Mouse (Mus musculus) testis, postnatal 10 days (tissue): ENCODE results near the gene Toe1.
"Not testable (repeated sequence)": the region's sequence is repeated elsewhere in the genome, so short reads cannot be mapped to it uniquely, and the experiment has no call there.

ENCODE experiments used
- DNase-seq: peaks from one replicate; pipeline ENCODE4 v3.0.0; 2021; ENCODE audit warnings: low spot score

Toe1 gene

GRCm38 (mm10) chr4:116807197-116808129 is at the start of gene Toe1, which contains the start of gene Mutyh:
Toe1 (minus strand) TSS chr4:116807640.
Mutyh (plus strand) TSS chr4:116807723.
- peak; percentile 97 for DNase-seq

DNA sequence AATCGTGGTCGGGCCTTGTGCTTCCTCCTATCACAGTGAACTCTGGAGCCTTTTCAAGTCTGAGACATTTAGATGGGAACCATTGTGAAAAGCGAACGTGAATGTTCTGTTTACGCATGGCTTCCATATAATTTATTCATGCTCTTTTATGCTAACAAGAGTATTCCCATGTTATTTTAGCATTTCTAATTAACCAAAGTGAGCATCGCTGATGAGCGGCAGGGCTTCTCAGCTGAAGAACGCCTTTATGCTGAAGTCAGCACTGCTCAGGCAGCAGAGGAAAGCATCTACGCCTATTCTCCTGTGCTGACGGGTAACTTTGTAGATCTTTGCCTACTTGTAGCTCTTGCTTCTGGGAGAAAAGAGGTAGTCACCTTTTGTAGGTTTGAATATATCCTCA is 49.8 kb upstream of the Toe1 start:
- no peak for DNase-seq

GRCm38 (mm10) chr4:116854286-116854685 is 46.8 kb upstream of the Toe1 start:
- DNase-seq: no peak

- no peak for DNase-seq
Observed at GRCm38 (mm10) chr4:116849901-116850300, 42.5 kb upstream of the Toe1 start.

- DNase-seq: no peak
Observed at GRCm38 (mm10) chr4:116844324-116844723, 36.9 kb upstream of the Toe1 start.

- no peak for DNase-seq
Observed at GRCm38 (mm10) chr4:116840841-116841240, 33.4 kb upstream of the Toe1 start.

DNA sequence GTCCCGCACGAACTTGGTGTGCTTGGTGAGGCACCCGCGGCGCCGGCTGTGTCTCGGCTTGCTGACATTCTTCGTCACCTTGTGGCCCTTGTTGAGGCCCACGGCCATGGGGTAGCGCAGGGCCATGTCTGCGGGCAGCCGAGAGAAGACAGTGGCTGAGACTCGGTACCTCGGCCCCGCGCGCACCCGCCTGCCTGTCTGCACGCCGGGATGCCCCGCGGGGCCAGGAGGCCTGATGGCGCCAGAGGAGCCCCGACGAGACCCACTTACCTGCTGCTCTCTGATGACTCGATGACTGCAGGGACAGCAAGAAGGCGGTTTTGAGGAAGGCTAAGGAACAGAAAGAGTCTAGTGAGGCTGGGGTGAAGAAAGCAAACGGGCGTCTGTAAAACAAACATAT is 32.7 kb upstream of the Toe1 start:
- DNase-seq: not testable (repeated sequence)

DNA sequence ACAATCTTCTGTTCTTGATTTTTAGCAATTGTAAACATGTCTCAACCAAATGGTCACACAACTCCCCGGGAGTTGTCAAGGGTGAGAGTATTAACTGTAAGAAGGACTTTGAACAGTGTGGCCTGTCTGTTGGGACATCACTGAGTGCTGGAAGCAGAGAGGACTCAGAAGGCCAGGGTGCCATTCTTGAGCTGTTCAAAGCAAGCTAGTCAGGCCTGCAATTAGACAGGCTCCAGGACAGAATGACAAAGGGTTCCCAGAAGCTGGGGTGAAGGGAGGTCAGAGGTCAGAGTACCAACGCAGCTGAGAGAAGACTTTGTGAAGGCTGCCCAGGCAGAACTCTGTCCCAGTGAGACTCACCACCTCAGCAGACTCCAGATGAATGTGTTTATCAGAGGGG is 31.6 kb upstream of the Toe1 start:
- no peak for DNase-seq

DNA sequence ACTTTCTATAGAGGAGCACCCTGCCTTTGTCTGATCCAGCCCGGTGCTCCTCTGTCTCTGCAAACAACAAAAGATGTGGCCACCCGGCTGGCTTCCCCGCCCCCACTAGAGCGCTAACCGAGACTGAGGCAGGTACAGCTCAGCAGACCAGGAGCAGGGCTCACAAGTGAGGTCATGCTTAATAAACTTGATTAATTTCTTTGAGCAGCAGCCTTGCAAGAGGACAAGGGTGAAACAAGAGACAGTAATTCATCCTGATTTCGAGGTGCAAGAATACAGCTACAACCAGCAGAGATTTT is 22.6 kb upstream of the Toe1 start:
- no peak for DNase-seq

DNA sequence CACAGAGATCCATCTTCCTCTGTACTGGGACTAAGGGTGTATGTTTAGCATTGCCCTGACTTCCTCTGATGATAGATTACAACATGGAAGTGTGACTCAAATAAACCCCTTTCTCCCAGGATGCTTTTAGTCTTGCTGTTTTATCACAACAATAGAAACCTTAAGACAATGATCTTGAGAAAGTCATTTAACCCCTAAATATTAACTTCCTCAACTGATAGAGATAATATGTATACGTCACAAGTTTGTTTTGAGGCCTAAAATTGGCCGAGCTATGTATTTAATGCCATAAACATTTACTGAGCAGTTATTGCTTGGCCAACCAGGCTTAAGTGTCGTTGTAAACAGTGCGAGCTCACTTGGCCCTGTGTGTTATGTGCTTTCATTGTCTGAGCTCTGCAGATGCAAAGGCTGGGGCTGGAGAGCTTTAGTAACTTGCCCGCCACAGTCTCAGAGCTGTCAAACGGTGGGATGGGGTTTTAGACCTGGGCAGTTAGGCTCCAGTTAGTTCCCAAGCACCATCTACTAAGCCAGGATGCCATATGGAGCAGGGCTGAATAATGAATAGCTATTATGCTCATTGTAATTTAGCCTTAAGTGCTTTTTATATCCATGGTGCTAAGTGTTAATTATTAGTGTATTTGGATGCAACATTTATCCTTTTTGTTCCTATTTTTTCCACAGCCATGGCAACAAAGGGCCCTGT is 22.1 kb upstream of the Toe1 start:
- no peak for DNase-seq

- no peak for DNase-seq
Observed at GRCm38 (mm10) chr4:116827819-116828218, 20.4 kb upstream of the Toe1 start.

DNA sequence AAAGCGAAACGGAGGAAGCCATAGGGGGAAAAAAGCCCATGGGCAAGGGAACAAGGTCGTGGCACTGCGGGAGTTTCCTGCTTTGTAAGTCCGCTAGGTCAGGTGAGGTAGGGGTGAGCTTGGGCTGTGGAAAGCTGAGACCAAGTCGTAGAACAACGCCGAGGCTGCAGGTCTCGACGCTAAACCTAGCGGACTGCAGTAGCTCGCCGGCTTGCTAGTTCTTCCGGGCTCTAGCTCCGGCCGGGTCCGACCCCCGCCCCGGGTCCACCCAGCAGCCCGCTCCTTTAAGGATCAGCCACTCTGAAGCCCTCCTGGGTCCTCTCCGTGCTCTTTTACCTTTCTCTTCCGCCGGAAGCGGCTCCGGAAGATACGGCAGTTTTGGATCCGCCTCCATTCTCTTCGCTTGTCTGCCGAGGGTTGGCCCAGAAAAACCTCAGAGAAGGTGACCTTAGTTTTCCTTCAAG is 17.1 kb upstream of the Toe1 start:
- peak; percentile 74 for DNase-seq

DNA sequence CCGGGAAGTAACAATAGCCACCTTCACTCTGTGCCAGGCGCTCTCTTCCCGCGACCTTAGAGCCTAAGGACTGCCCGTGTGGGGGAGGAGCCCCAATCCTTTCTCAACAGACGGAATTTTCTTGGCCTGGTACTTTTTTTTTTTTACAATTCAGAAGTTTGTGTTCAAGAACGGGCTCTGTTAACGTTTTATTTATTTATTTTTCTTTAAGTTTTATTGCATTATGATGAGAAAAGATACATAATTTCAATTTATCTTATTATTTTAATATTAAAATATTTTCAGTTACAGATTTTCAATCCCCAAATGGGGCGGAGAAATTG is 14.2 kb upstream of the Toe1 start, which contains the start of gene Hpdl:
Hpdl (minus strand) TSS at position 14 of the 323 bp plus-strand sequence.
- DNase-seq: no peak

DNA sequence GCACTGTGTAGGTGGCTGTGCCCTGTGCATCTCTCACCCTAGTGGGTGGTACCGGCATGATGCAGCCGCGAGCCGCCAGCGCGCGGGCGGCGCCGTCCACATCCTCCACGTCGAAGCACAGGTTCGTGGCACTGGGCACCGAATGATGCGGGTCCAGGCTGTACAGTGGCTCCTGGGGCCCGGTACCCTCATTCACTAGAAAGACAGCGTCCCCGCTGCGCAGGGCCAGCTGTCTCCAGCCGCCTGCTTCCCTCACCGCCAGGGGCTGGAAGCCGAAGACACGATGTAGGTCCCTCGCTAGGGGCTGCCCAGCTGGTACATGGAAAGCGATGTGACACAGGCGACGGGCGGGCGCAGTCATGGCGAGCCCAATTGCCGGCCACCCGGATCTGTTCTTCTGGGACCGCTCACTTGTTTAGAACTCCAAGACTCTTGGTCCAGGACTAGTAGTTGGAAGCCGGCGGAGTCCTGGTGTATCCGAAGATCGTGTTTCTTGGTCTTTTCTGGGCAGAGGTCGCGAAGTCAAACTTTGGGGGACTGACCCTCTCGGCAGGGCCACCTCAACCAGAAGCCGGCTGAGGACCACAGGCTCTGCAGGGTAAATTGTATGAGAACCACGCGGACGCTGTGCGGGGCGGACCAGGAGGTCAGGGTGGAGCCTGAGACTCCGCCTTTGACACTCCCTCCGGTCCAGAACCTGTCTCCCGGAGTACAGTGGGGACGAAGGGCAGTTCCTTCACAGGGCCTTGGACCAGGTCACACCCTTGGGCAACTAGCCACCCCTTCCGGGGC is 13.7 kb upstream of the Toe1 start:
- peak; percentile 86 for DNase-seq

DNA sequence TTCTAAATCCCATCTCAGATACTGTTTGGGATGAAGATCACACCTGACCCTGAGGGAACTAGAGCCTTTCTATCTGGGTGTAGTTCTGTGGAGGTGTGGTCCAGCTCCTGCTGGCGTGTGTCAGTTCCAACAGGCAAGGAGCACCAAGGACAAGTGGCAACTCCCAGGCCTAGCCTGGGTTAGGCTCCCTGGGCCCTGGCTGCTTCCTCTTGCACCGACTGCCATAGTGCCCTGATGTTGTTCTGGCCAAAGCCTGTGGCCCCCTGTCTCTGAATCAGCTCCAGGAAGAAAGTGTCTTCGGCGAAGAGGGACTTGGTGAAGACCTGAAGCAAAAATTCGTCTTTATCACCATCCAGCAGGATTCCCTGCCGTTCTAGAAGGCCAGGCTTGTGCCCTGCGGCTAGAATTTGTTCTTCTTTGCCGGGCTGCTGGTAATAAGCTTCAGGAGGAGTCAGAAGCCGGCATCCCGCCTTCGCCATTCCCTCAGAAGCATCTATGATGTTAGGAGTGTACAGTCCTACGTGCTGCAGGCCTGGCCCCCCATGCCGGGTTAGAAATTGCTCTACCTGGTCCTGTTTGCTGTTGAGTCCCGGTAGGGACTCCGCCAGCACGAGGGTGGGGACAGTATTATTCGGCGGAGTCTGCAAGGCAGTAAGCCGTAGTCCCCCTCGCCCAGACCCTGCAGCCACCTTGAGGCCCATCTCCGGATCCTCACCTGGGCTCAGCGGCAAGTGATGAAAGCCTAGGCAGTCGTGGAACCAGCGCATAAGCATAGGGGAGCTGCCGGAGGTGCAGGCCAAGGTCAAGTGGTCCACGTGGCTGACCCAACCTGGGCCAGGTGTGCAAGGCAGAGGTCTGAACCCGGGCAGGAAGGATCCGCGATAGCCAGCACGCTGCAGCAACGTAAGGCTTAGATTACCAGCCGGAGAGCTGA is 12.8 kb upstream of the Toe1 start:
- no peak for DNase-seq

DNA sequence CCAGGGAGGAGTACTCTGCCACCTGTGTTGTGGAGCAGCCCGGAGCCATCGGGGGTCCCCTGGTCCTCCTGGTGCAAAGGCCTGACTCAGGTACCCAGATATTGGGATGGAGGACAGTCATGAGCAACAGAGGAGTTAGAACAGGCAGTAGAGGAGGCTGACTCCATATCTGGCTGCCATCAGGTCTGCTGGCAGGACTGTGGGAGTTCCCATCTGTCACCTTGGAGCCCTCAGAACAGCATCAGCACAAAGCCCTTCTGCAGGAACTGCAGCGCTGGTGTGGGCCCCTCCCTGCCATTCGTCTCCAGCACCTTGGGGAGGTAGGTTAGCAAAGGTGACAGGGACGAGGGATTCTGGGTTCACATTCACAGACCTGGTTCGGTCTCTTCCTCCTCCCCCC is 10.0 kb upstream of the Toe1 start:
- DNase-seq: no peak

- no peak for DNase-seq
Observed at GRCm38 (mm10) chr4:116815276-116815675, 7.8 kb upstream of the Toe1 start.

- no peak for DNase-seq
Observed at GRCm38 (mm10) chr4:116811012-116811411, 3.6 kb upstream of the Toe1 start.

- DNase-seq: peak; percentile 53
Observed at GRCm38 (mm10) chr4:116799901-116800300, 7.5 kb downstream of the Toe1 start.

- DNase-seq: no peak
Observed at GRCm38 (mm10) chr4:116796442-116797110, 10.9 kb downstream of the Toe1 start.

- DNase-seq: no peak
Observed at GRCm38 (mm10) chr4:116794273-116794672, 13.2 kb downstream of the Toe1 start.
